Mouse (Mus musculus): ENCODE measurements around the gene Mtmr4. TPM values are rescaled to one million over a fixed set of nuclear protein-coding genes. Genes with fewer than 3 reads are reported as not detected.

The Mtmr4 gene
- total and polyA plus RNA-seq, 3 experiments: 29.4 to 32.9 (median 29.5) TPM

DNA sequence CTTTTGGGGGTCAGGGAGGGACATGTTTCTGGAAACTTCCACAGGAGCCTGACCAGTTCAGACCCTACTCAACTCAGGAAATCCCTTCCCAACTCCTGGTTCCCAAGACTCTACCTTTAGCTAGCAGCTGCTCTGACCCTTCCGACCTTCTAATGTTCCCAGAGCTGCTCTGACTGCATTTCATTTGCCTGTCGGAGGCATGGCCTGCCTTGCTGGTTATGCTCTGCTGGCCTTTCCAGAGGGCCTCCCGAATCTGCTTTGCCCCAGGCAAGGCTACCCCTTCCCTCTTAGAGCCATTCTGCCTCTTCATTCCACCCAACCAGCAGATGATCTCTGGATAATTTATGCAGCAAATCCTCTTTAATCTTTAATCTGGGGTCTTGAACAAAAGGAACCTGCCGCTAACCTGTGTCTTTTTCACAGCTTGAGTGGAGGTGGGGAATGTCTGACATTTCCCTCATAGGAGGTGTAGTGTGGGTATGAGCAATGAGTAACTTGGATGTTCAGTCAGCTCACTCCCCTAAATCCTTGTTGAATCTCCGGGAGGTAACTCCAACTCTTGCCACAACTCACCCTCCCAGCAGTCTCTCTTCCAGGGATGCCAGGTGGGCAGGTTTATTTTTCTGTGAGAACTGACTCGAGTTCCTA is 14.2 kb upstream of the Mtmr4 start:
- Histone ChIP-seq H3K4me3 (replicated peaks in 1 of 3; ENCODE audit: low read depth in 2 of 3, low read length in 2 of 3, poor library complexity in 1 of 3) (no peak overlapping the region), H3K4me2 (ENCODE audit: insufficient read depth, low read depth, poor library complexity, severe bottlenecking) (peak overlapping the region; percentile 65), H3K9ac (ENCODE audit: insufficient read depth, low read depth) (no peak overlapping the region), H3K27me3 (replicated peaks) (peaks cover 61% of the 10 kb centered on the region), H3K79me2 (replicated peaks; ENCODE audit: control insufficient read depth, extremely low read depth, insufficient read depth, poor library complexity, severe bottlenecking) (no peaks in the 10 kb centered on the region), H3K9me3 (replicated peaks; ENCODE audit: low read length) (no peaks in the 10 kb centered on the region), H3K27ac (ENCODE audit: insufficient read depth, low read depth) (no peak overlapping the region), H3K36me3 (replicated peaks in 1 of 2; ENCODE audit: control insufficient read depth in 1 of 2, insufficient read depth in 1 of 2, low read length in 1 of 2) (no peaks in the 10 kb centered on the region), H3K4me1 (ENCODE audit: control insufficient read depth in 1 of 2, insufficient read depth in 2 of 2) (peaks cover 15 to 33% of the 10 kb centered on the region in 2 experiments)
- no peak for DNase-seq (ENCODE audit: extremely low read depth)
- in situ Hi-C loops (cut with MboI; ENCODE audit: low pct_ligation_motif_present, low pct_unique_long_range_greater_than_20kb, low sequenced_read_pairs): no loop called here
- dilution Hi-C loops (cut with MboI; ENCODE audit: extremely low pct_ligation_motif_present, extremely low pct_unique_long_range_greater_than_20kb, low sequenced_read_pairs): no loop called here
- TF ChIP-seq ELF1 (IDR thresholded peaks at IDR 0.05; ENCODE audit: low read depth, low read length) (no peak), E2F4 (IDR thresholded peaks at IDR 0.05; ENCODE audit: insufficient replicate concordance, low read depth, low read length) (no peak), TBP (conservative IDR thresholded peaks at IDR 0.05; ENCODE audit: low read depth, low read length) (no peak), USF1 (IDR thresholded peaks at IDR 0.05; ENCODE audit: low read depth, low read length) (no peak), IRF4 (IDR thresholded peaks at IDR 0.05; ENCODE audit: low read depth, low read length) (no peak), SMC3 (IDR thresholded peaks at IDR 0.05; ENCODE audit: low read depth, low read length) (no peak), ZMIZ1 (IDR thresholded peaks at IDR 0.05; ENCODE audit: low read depth, low read length) (no peak), NRF1 (IDR thresholded peaks at IDR 0.05; ENCODE audit: low read depth, low read length) (no peak), UBTF (IDR thresholded peaks at IDR 0.05; ENCODE audit: low read depth, low read length) (no peak), MAX (IDR thresholded peaks at IDR 0.05; ENCODE audit: low read length) (no peak), MAFK (IDR thresholded peaks at IDR 0.05; ENCODE audit: insufficient replicate concordance, low read length) (no peak), ZC3H11A (IDR thresholded peaks at IDR 0.05; ENCODE audit: low read depth, low read length) (no peak), NELFE (IDR thresholded peaks at IDR 0.05; ENCODE audit: low read depth, low read length) (no peak), CTCF (conservative IDR thresholded peaks at IDR 0.05 in 1 of 2, IDR thresholded peaks at IDR 0.05 in 1 of 2; ENCODE audit: low read depth in 2 of 2, low read length in 2 of 2) (no peak), CHD1 (IDR thresholded peaks at IDR 0.05; ENCODE audit: low read depth, low read length) (no peak), EP300 (IDR thresholded peaks at IDR 0.05; ENCODE audit: low read length) (no peak), KAT2A (IDR thresholded peaks at IDR 0.05; ENCODE audit: insufficient replicate concordance, low read length) (no peak), BHLHE40 (IDR thresholded peaks at IDR 0.05; ENCODE audit: low read depth, low read length) (no peak)

DNA sequence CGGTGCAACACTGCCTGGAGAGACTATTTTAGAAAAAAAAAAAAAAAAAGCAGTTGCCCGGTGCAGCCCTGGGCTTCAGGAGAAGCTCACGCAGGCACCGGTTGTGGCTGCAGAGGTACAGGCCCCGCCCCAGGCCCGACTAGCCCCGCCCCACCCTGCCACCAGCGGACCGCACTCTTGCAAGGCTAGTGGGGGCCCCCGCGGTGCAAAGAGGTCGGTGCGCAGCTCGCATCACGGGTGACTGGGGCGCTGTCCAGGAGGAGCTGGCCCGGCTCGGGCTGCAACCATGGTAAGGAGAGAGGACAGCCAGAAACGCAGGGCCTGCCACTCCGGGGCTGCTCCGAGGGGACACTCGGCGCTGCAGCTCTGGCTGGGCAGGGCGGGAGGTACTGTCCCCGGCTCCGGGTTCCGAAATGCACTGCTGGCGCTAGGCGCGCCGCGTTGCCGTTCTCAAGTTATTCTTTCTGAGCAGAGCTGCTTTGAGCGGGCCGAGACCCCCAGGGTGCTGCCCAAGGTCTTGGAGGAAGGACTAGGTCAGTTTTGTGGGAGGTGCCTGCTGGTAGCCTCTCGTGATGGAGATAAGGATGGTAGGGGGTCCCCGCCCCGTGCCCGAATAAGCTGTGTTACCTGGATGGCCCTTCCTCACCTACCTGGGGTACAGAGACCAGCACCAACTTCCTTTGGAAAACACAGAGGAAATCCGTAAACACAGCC is 13.6 kb upstream of the Mtmr4 start:
- peaks cover 57% of the 10 kb centered on the region for H3K27me3 ChIP-seq (replicated peaks)
- H3K9me3 ChIP-seq (replicated peaks; ENCODE audit: low read length): no peaks in the 10 kb centered on the region
- TF ChIP-seq ZNF384 (IDR thresholded peaks at IDR 0.05; ENCODE audit: low read depth, low read length): peak; percentile 59; the same call in 1 of the 2 replicates
- no peak for TF ChIP-seq BHLHE40 (IDR thresholded peaks at IDR 0.05; ENCODE audit: low read depth, low read length)
- TF ChIP-seq USF1 (IDR thresholded peaks at IDR 0.05; ENCODE audit: low read depth, low read length): no peak
- no peaks in the 10 kb centered on the region for H3K36me3 ChIP-seq (replicated peaks in 1 of 2; ENCODE audit: control insufficient read depth in 1 of 2, insufficient read depth in 1 of 2, low read length in 1 of 2)
- in situ Hi-C loops (cut with MboI; ENCODE audit: low pct_ligation_motif_present, low pct_unique_long_range_greater_than_20kb, low sequenced_read_pairs): no loop called here
- H3K4me1 ChIP-seq (ENCODE audit: control insufficient read depth in 1 of 2, insufficient read depth in 2 of 2): peaks cover 21 to 38% of the 10 kb centered on the region in 2 experiments
- dilution Hi-C loops (cut with MboI; ENCODE audit: extremely low pct_ligation_motif_present, extremely low pct_unique_long_range_greater_than_20kb, low sequenced_read_pairs): no loop called here
- no peak for DNase-seq (ENCODE audit: extremely low read depth)
- H3K4me2 ChIP-seq (ENCODE audit: insufficient read depth, low read depth, poor library complexity, severe bottlenecking): peak overlapping the region; percentile 65
- no peaks in the 10 kb centered on the region for H3K79me2 ChIP-seq (replicated peaks; ENCODE audit: control insufficient read depth, extremely low read depth, insufficient read depth, poor library complexity, severe bottlenecking)
- H3K9ac ChIP-seq (ENCODE audit: insufficient read depth, low read depth): no peak overlapping the region
- H3K4me3 ChIP-seq (replicated peaks in 1 of 3; ENCODE audit: low read depth in 2 of 3, low read length in 2 of 3, poor library complexity in 1 of 3): peak overlapping the region in 1 of 3 experiments; percentile 41
- no peak overlapping the region for H3K27ac ChIP-seq (ENCODE audit: insufficient read depth, low read depth)

Data from CH12.LX (cell line).